Mouse (Mus musculus) CH12.LX (cell line): ENCODE results near the gene Gpsm1.

Experiments
- CHD2 ChIP-seq: IDR thresholded peaks from 2 replicates; pipeline ENCODE4 v1.6.1; 2011; ENCODE audit warnings: low read length, improper control_type of control experiment
- CTCF ChIP-seq, 2 experiments: IDR thresholded peaks in 1 of 2; conservative IDR thresholded peaks in 1 of 2; 2 replicates each; pipeline ENCODE4 v1.5.1; 2011 to 2012; ENCODE audit warnings: low read depth in 2 of 2, low read length in 2 of 2, improper control_type of control experiment in 1 of 2, inconsistent platforms in 1 of 2, mild to moderate bottlenecking in 1 of 2, moderate library complexity in 1 of 2
- EP300 ChIP-seq: IDR thresholded peaks from 2 replicates; pipeline ENCODE4 v1.6.1; 2011; ENCODE audit warnings: low read length, improper control_type of control experiment
- POLR2A ChIP-seq: IDR thresholded peaks from 2 replicates; pipeline ENCODE4 v1.6.1; 2011; ENCODE audit warnings: low read depth, mild to moderate bottlenecking, improper control_type of control experiment, low read length
- ZMIZ1 ChIP-seq: IDR thresholded peaks from 2 replicates; pipeline ENCODE4 v1.6.1; 2012; ENCODE audit warnings: low read depth, mild to moderate bottlenecking, inconsistent platforms, low read length, improper control_type of control experiment

DNA sequence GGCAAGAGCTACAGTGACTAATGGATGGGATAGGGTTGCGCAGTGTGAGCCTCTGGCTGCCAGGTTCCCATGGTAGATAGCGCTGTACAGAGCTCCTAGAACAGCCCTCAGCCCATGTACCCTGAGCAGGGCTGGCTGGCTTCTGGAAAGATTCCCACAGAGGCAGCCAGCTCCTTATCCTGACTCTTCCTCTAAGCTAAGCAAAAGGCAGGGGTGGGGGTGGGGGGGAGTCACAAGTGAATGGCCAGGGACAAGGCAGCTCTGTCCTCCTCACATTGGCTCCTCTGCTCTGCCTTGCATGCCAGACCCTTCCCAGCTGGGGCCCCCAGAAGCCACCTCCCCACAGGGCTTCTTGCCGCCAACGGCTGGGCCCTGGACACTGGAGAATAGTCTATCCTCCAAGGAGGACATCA, 14.7 kb downstream of the Gpsm1 start:
- no peak for TF ChIP-seq CHD2
- no peak for TF ChIP-seq CTCF (conservative IDR thresholded peaks at IDR 0.05 in 1 of 2, IDR thresholded peaks at IDR 0.05 in 1 of 2; ENCODE audit: low read depth in 2 of 2, low read length in 2 of 2)
- TF ChIP-seq POLR2A, result no peak
- no peak for TF ChIP-seq ZMIZ1
- no peak for TF ChIP-seq EP300
